ENCODE assay signal across 11 mouse cellular contexts in the genomic region with DNA sequence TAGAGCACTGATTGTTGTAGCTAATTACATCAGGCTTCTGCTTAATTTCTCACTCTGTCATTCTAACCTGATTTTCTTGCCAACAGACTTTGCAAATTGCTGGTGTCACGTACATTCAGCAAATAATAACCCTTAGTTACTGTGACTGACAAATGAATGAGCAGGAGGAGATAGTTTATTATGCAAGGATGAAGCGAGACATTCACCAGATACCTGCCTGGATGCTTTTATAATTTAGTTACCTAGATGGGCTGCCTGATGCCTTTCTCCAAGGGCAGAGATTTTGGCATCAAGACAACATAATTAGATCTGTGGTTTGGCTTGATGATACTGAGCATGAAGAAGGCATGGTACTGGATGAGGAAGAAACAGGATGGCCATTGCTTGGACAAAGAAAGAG.
"Had no signal": no experiment of that assay in that cellular context is flagged by ENCODE, and none has a peak within 500 bp of the region (broad histone marks: within the 10 kb centered on the region; RNA-seq: fewer than 3 reads in every experiment).

No protein-coding gene starts in this region.

- H3K9ac ChIP-seq: limb, embryonic 13.5 days; liver, embryonic 14.5 days; midbrain, embryonic 13.5 days had no signal

- H3K36me3 ChIP-seq: limb, embryonic 13.5 days; midbrain, embryonic 13.5 days had no signal

- H3K27ac ChIP-seq: limb, embryonic 13.5 days; liver, embryonic 14.5 days; midbrain, embryonic 13.5 days had no signal

- H3K4me1 ChIP-seq: limb, embryonic 13.5 days; midbrain, embryonic 13.5 days had no signal

- H3K4me3 ChIP-seq: limb, embryonic 13.5 days; midbrain, embryonic 13.5 days had no signal

- DNase-seq: kidney, postnatal 10 days; left cerebral cortex, postnatal 4 days; lung, adult 18-20 months; lung, postnatal 36 days; right cerebral cortex, postnatal 14 days; thymus, adult 18-20 months; thymus, postnatal 14 days had no signal

- H3K4me2 ChIP-seq: limb, embryonic 13.5 days; midbrain, embryonic 13.5 days had no signal

- H3K9me3 ChIP-seq: limb, embryonic 13.5 days; midbrain, embryonic 13.5 days had no signal

- H3K27me3 ChIP-seq: limb, embryonic 13.5 days; midbrain, embryonic 13.5 days had no signal

- ATAC-seq: lung, postnatal 0 days; midbrain, embryonic 13.5 days had no signal
